Mouse (Mus musculus): ENCODE results near the gene Zfp853. TPM values are rescaled to one million over a fixed set of nuclear protein-coding genes. Genes with fewer than 3 reads are reported as not detected.
A peak's percentile ranks its signal among the peaks of the same experiment; 100 is the strongest.

Zfp853 gene
- polyA plus RNA-seq, 2 experiments = 0.10 TPM; not detected in 1

- Histone ChIP-seq H3K9ac (replicated peaks) (no peak overlapping the region), H3K9me3 (ENCODE audit: control insufficient read depth, low read length) (no peaks in the 10 kb centered on the region), H3K4me1 (replicated peaks; ENCODE audit: control insufficient read depth in 2 of 2, insufficient read depth in 2 of 2, low read length in 1 of 2) (no peaks in the 10 kb centered on the region), H3K4me3 (ENCODE audit: insufficient read depth in 1 of 2, low read depth in 2 of 2, low read length in 2 of 2) (peak overlapping the region in 1 of 2 experiments; percentile 10; a peak in 1 of 4 replicates), H3K4me2 (ENCODE audit: low read depth) (peak overlapping the region; percentile 45), H3K36me3 (replicated peaks; ENCODE audit: control insufficient read depth, insufficient read depth, low read depth) (no peaks in the 10 kb centered on the region), H3K27ac (no peak overlapping the region), H3K27me3 (ENCODE audit: control insufficient read depth, insufficient read depth, low read length) (peaks cover 46% of the 10 kb centered on the region)
- TF ChIP-seq CTCF (IDR thresholded peaks at IDR 0.05; ENCODE audit: low read depth) (no peak), EP300 (IDR thresholded peaks at IDR 0.05; ENCODE audit: low read depth) (no peak)
- 3% methylated on average over 48 of the region's 48 CpGs for WGBS (ENCODE audit: insufficient replicate concordance)
- no peak for ATAC-seq (ENCODE audit: insufficient read depth)
- no peak for DNase-seq (ENCODE audit: low read depth in 3 of 3, low spot score in 3 of 3)
Measured at GRCm38 (mm10) chr5:143287774-143288328, 5.6 kb downstream of the Zfp853 start.

GRCm38 (mm10) chr5:143284762-143285161 is 8.7 kb downstream of the Zfp853 start:
- Histone ChIP-seq H3K4me1 (replicated peaks; ENCODE audit: control insufficient read depth in 2 of 2, insufficient read depth in 2 of 2, low read length in 1 of 2) (no peaks in the 10 kb centered on the region), H3K36me3 (replicated peaks; ENCODE audit: control insufficient read depth, insufficient read depth, low read depth) (no peaks in the 10 kb centered on the region), H3K9me3 (ENCODE audit: control insufficient read depth, low read length) (no peaks in the 10 kb centered on the region), H3K4me2 (ENCODE audit: low read depth) (no peak overlapping the region), H3K9ac (replicated peaks) (no peak overlapping the region), H3K27ac (no peak overlapping the region), H3K27me3 (ENCODE audit: control insufficient read depth, insufficient read depth, low read length) (peaks cover 26% of the 10 kb centered on the region), H3K4me3 (ENCODE audit: insufficient read depth in 1 of 2, low read depth in 2 of 2, low read length in 2 of 2) (no peak overlapping the region)
- DNase-seq (ENCODE audit: low read depth in 3 of 3, low spot score in 3 of 3) = no peak
- 44% methylated on average over 6 of the region's 6 CpGs for WGBS (ENCODE audit: insufficient replicate concordance)
- peak; percentile 51 for TF ChIP-seq CTCF (IDR thresholded peaks at IDR 0.05; ENCODE audit: low read depth)
- TF ChIP-seq EP300 (IDR thresholded peaks at IDR 0.05; ENCODE audit: low read depth) = no peak
- no peak for ATAC-seq (ENCODE audit: insufficient read depth)

GRCm38 (mm10) chr5:143279247-143279646 is 14.2 kb downstream of the Zfp853 start:
- no peak for ATAC-seq (ENCODE audit: insufficient read depth)

GRCm38 (mm10) chr5:143275761-143276160 is 17.7 kb downstream of the Zfp853 start:
- ATAC-seq (ENCODE audit: insufficient read depth) = no peak

More at GRCm38 (mm10) chr5:143279247-143279646, 14.2 kb downstream of the Zfp853 start:
- no peaks in the 10 kb centered on the region for H3K4me1 ChIP-seq (replicated peaks; ENCODE audit: control insufficient read depth in 2 of 2, insufficient read depth in 2 of 2, low read length in 1 of 2)
- no peak overlapping the region for H3K27ac ChIP-seq
- no peak overlapping the region for H3K4me2 ChIP-seq (ENCODE audit: low read depth)
- no peak overlapping the region for H3K4me3 ChIP-seq (ENCODE audit: insufficient read depth in 1 of 2, low read depth in 2 of 2, low read length in 2 of 2)
- no peaks in the 10 kb centered on the region for H3K36me3 ChIP-seq (replicated peaks; ENCODE audit: control insufficient read depth, insufficient read depth, low read depth)
- no peaks in the 10 kb centered on the region for H3K27me3 ChIP-seq (ENCODE audit: control insufficient read depth, insufficient read depth, low read length)
- H3K9me3 ChIP-seq (ENCODE audit: control insufficient read depth, low read length) = no peaks in the 10 kb centered on the region
- no peak for TF ChIP-seq CTCF (IDR thresholded peaks at IDR 0.05; ENCODE audit: low read depth)
- TF ChIP-seq EP300 (IDR thresholded peaks at IDR 0.05; ENCODE audit: low read depth) = no peak
- H3K9ac ChIP-seq (replicated peaks) = no peak overlapping the region
- no peak for DNase-seq (ENCODE audit: low read depth in 3 of 3, low spot score in 3 of 3)
- WGBS (ENCODE audit: insufficient replicate concordance) = 39% methylated on average over 10 of the region's 10 CpGs

GRCm38 (mm10) chr5:143272540-143273330 is 20.7 kb downstream of the Zfp853 start:
- DNase-seq (ENCODE audit: low read depth in 3 of 3, low spot score in 3 of 3) = no peak
- Histone ChIP-seq H3K4me1 (replicated peaks; ENCODE audit: control insufficient read depth in 2 of 2, insufficient read depth in 2 of 2, low read length in 1 of 2) (0 out of 4 replicates have a peak, but pooled peaks cover 0 to 3% of the 10 kb centered on the region in 2 experiments), H3K36me3 (replicated peaks; ENCODE audit: control insufficient read depth, insufficient read depth, low read depth) (no peaks in the 10 kb centered on the region), H3K4me3 (ENCODE audit: insufficient read depth in 1 of 2, low read depth in 2 of 2, low read length in 2 of 2) (no peak overlapping the region), H3K27ac (no peak overlapping the region), H3K4me2 (ENCODE audit: low read depth) (no peak overlapping the region), H3K27me3 (ENCODE audit: control insufficient read depth, insufficient read depth, low read length) (no peaks in the 10 kb centered on the region; the same call in 1 of the 2 replicates), H3K9ac (replicated peaks) (no peak overlapping the region), H3K9me3 (ENCODE audit: control insufficient read depth, low read length) (no peaks in the 10 kb centered on the region)
- no peak for TF ChIP-seq EP300 (IDR thresholded peaks at IDR 0.05; ENCODE audit: low read depth)
- TF ChIP-seq CTCF (IDR thresholded peaks at IDR 0.05; ENCODE audit: low read depth) = no peak
- 62% methylated on average over 16 of the region's 16 CpGs for WGBS (ENCODE audit: insufficient replicate concordance)
- no peak for ATAC-seq (ENCODE audit: insufficient read depth)

More at GRCm38 (mm10) chr5:143275761-143276160, 17.7 kb downstream of the Zfp853 start:
- Histone ChIP-seq H3K4me2 (ENCODE audit: low read depth) (no peak overlapping the region), H3K9me3 (ENCODE audit: control insufficient read depth, low read length) (no peaks in the 10 kb centered on the region), H3K4me1 (replicated peaks; ENCODE audit: control insufficient read depth in 2 of 2, insufficient read depth in 2 of 2, low read length in 1 of 2) (no peaks in the 10 kb centered on the region), H3K36me3 (replicated peaks; ENCODE audit: control insufficient read depth, insufficient read depth, low read depth) (no peaks in the 10 kb centered on the region), H3K27ac (no peak overlapping the region), H3K27me3 (ENCODE audit: control insufficient read depth, insufficient read depth, low read length) (no peaks in the 10 kb centered on the region), H3K4me3 (ENCODE audit: insufficient read depth in 1 of 2, low read depth in 2 of 2, low read length in 2 of 2) (no peak overlapping the region), H3K9ac (replicated peaks) (no peak overlapping the region)
- DNase-seq (ENCODE audit: low read depth in 3 of 3, low spot score in 3 of 3) = no peak
- WGBS (ENCODE audit: insufficient replicate concordance) = 38% methylated on average over 5 of the region's 5 CpGs
- TF ChIP-seq EP300 (IDR thresholded peaks at IDR 0.05; ENCODE audit: low read depth) (no peak), CTCF (IDR thresholded peaks at IDR 0.05; ENCODE audit: low read depth) (no peak)
